Mouse (Mus musculus): ENCODE data around the gene Tmem151a.

The Tmem151a gene

DNA sequence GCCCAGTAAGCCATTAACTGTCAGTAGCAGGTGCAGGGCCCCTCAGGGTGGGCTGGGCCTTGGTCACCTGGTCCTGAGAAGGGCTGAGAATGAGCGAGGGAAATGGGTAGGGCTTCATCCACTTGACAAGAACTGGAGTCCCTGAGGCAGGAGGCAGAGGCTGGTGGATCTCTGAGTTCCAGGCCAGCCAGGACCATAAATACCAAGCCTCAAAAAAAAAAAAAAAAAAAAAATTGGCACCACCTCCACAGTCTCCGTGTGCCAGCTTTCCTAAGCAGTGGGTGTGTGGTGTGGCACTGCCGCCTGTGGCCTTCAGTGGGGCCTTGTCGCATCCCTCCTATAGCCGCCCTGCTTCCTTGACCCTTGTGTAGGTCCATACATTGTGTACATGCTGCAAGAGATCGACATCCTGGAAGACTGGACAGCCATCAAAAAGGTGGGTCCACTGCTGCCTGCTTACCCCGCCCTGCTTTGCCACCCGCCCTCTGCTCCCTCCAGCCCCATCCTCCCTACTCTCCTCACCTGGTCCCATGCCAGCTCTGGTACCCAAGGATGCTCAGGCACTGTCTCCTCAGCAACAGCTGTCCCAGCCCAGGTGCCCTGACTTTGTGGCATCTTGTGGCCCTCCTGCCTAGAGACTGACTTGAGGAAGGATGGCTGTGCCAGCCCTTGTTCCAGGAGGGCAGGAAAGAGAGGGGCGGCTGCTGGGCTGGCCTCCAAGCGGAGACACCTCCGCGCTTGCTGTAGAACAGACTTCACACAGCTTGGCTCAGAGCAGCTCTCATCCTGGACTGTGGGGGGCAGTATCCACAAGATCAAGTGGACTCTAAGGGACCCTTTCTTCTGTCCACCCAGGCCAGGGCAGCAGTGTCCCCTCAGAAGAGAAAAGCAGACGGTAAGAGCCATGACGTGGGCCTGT lies 36.9 kb downstream of the Tmem151a start:
- peak in 1 of 2 experiments; percentile 59 for DNase-seq (ENCODE audit: low spot score in 2 of 2)

DNA sequence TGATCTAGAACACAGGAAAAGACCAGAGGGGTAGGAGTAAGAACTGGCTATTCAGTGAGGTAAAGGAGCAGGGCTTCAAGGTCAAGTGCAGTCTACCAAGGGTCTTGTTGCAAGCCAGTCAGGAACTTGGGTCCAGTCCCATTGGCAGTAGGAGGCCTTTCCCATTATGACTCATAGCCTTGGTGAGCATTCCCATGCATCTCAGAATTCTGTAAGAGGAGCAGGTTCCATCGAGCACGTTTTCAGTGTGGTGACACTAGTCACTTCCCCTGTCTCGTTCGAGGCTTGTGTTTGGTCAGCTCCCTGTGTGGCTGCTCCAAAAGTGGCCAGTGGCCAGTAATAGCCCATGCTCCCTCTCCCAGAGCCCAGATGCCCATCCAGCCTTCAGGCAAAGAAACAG lies 39.8 kb downstream of the Tmem151a start:
- DNase-seq (ENCODE audit: low spot score in 2 of 2): no peak

DNA sequence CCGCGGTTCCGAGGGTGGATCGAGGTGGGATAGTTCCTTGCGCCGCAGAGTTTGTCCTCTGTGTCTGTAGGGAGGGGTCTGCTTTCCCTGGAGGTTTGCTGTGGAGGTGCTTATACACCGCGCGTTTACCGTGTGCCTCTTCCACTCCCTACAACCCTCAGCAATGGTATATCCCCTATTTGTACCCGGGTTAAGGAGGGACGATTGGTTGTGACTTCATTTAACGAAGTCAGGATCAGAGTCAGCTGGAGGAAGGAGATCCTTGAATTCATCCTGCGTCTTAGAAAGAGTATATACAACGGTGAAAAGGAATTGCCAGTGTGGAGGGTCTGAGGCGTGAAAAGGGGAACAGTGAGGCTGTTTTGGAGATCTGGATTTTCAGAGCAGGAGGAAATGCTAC lies 43.7 kb downstream of the Tmem151a start:
- DNase-seq (ENCODE audit: low spot score in 2 of 2): no peak

DNA sequence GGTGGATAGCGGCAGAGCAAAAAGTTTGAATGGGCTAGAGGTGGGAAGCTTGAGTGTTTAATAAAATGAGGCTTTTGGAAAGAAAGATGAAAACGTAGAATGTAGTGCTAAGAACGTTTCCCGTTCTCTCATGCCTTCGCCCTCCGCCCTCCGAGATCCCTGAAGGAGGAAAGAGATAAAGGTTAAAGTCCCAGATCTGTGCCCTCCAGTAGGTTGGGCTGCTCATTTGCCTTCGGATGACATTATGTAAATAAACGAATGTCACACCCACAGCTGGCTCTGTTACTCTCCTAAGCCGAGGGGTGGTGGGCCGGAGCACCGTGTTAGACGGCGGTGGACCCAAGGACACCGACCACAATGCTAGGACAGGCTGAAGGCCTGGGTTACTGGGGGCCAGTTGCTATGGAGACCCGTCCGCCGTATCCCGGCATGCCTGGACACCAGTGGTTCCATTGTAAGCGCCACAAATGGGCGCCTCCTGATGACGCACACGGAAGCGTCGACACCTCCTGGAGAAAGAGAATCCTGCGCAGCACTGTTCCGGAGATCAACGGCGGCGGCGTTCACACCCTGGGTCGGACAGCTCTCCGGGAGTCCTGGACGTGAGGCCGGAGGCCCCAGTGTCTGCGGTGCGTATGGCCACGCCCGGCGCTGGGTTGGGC lies 44.3 kb downstream of the Tmem151a start, which contains the start of gene Brms1:
Brms1 (plus strand) TSS at position 493 of the 662 bp plus-strand sequence.
- peak; percentile 95 to 96 for DNase-seq (ENCODE audit: low spot score in 2 of 2)

DNA sequence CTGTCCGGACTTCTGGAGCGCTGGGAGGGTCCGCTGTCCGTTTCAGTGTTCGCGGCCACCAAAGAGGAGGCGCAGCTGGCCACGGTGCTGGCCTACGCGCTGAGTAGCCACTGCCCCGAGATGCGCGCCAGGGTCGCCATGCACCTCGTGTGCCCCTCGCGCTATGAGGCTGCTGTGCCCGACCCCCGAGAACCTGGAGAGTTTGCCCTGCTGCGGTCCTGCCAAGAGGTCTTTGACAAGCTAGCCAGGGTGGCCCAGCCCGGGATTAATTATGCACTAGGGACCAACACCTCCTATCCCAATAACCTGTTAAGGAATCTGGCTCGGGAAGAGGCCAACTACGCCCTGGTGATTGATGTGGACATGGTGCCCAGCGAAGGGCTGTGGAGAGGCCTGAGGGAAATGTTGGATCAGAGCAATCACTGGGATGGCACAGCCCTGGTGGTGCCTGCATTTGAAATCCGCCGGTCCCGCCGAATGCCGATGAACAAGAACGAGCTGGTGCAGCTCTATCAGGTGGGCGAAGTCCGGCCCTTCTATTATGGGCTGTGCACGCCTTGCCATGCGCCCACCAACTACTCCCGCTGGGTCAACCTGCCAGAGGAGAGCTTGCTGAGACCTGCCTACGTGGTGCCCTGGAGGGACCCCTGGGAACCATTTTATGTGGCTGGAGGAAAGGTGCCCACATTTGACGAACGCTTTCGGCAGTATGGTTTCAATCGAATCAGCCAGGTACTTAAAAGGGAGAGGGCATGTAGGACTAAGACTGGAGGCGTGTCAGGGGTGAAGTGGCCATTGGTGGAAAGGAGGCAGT lies 45.8 kb downstream of the Tmem151a start:
- DNase-seq (ENCODE audit: low spot score in 2 of 2): peak in 1 of 2 experiments; percentile 56

DNA sequence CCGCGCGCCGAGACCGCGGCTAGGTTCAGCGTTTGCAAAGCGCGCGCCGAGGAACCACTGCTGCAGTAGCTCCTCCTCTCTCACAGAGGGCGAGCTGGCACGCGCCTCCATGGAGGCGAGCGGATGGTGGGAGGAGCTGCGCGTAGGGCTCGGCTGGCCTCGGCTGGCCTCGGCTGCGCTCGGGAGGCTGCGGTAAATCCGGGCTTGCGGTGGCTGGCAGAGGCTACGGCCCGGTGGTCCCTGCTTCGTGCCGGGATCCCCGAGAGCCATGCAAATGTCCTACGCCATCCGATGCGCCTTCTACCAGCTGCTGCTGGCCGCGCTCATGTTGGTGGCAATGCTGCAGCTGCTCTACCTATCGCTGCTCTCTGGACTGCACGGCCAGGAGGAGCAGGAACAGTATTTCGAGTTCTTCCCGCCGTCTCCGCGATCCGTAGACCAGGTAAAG lies 46.6 kb downstream of the Tmem151a start, which contains the start of the genes B4gat1 and AC124502.3:
B4gat1 (plus strand) TSS at position 118 of the 448 bp plus-strand sequence.
AC124502.3 (plus strand) TSS at position 183 of the 448 bp plus-strand sequence.
- peak; percentile 96 for DNase-seq (ENCODE audit: low spot score in 2 of 2)

DNA sequence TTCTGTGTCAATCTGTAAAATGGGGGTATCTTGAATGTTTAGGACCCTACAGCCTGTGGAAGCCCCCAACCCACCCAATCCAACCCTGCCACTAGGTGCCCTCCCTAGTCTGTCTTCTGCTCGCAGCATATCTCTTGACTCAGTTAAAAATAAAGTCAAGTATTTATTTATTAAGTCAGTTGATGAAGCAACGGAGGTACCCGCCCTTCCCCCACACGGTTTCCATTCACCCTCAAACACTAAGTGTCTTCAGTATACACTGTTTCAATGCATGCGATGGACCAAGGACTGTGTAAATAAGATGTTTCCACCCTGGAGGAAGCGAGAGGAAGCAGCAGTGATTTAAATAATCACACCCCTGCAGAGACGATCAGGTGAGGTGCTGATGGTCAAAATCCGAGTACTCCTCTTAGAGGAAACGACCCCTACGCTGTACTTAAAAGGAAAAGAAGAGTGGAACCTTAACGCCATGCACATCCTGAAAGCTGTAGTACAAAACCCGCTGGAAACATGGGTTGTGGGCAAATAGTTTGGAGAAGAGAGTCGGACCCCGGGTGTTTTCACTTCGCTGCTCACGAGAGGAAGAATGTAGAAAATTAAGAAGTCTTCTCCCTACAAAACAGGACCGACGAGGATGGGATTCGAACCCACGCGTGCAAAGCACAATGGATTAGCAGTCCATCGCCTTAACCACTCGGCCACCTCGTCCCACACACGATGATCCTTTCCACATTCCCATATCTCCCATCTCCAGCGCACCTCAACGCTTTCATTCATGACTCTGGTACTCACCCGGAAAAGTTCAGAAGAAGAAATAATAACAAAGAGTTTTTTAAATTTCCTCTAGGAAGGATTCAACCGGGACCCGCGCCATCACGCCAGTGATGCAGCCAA lies 47.4 kb downstream of the Tmem151a start:
- DNase-seq (ENCODE audit: low spot score in 2 of 2): peak; percentile 85 to 88

DNA sequence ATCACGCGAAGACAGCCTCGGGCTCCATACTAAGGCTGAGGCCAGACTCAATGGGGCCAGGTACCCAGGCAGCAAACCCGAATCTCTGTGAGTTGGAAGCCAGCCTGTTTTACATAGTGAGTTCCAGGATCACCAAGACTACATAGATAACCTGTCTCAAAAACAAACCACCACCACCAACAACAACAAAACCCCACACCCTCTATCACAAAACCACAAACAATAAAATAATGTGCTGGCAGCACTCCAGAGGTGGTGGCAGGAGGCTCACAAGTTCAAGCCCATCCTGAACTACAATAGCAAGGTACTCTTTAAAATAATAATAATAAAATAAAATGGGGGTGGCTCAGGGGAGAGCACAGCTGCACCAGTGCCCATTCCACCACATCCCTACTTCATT lies 48.8 kb downstream of the Tmem151a start:
- DNase-seq (ENCODE audit: low spot score in 2 of 2): no peak

DNA sequence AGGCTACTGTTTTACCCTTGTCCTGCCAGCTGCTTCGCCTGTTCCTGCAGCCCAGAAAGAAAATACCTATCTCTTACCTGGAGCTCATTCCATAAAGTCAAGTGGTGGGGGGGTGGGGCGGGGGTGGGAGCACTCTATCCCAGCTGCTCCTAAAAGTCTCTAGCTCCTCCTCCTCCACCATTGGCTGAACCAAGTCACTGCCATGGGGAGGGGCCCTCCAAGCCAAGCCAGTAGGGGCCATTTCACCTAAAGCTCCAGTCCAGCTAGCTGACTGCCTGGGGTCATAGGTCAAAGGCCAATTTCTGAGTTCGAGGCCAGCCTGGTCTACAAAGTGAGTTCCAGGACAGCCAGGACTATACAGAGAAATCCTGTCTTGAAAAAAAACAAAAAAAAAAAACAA lies 52.6 kb downstream of the Tmem151a start:
- DNase-seq (ENCODE audit: low spot score in 2 of 2): no peak

DNA sequence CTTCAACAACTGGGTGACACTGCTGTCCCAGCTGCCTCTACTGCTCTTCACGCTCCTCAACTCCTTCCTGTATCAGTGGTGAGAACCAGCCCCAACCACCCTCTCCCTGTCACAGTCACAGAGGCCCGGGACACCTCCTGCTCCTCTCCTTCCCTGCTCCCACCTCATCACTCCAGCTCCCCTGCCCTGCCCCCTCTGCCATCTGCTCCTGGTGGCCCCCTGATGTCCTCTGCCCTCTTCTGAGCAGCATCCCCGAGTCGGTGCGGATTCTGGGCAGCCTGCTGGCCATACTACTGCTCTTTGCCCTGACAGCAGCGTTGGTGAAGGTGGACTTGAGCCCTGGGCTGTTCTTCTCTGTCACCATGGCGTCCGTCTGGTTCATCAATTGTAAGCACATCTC lies 59.2 kb downstream of the Tmem151a start:
- no peak for DNase-seq (ENCODE audit: low spot score in 2 of 2)

DNA sequence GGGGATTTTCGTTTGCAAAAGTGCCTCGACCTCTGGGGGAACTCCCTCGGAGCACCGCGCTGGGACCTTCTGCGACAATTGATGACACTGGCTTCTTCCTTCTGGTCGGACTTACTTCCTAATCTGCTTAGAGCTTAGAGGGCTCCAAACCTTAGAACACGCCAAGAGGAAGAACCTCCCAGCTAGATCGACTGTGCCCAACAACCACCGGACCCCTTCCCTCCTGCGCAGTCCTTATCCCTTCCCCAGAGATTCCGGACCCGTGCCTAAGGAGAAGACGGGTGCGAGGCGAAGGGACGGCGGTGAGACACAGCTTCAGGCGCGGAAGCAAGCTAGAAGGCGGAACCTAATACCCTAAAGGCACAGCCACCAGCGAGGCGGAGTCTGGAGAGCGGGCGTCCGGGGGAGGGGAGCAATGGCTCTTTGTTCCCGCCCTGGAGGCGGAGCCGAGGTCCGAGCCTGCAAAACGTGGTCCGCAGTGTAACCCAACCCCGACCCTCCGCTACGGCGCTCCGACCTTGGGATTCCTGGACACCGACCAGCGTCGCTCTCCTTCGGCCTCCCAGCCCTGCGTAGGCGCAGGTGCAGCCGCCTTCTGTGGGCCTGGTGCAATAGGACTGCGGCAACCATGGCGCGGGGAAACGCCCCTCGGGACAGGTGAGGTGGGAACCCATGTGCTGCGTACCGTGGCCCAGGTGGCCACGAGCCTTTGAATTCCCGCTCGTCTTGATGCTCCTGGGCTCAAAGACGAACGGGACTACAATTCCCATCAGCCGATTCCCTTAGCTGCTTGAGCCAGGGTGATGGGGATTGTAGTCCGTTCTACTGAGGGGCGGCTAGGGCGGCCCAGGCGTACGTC lies 61.5 kb downstream of the Tmem151a start, which contains the start of gene Slc29a2:
Slc29a2 (plus strand) TSS at position 240 of the 859 bp plus-strand sequence.
- DNase-seq (ENCODE audit: low spot score in 2 of 2): peak; percentile 93 to 94

DNA sequence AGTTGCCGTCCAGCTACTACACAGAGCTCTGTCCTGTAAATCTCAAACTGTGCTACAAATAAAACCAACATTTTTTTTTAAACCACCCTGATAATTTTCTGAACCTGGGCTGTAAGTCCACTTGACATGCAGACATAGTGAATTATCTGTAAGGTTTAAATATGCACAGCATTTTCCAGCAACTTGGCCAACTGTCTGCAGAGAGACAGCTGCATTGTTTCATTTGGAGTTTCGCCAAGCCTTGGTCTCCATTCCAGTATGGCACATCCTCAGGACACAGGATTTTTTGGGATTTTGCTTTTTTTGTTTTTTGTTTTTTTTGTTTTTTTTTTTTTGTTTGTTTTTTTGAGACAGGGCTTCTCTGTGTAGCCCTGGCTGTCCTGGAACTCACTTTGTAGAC lies 63.9 kb downstream of the Tmem151a start:
- no peak for DNase-seq (ENCODE audit: low spot score in 2 of 2)

Measured in right cerebral cortex, postnatal 10 days (tissue).